Mouse (Mus musculus) limb, embryonic 15.5 days (tissue): Measurements from ENCODE around the gene Arl4d. TPM values are rescaled to one million over a fixed set of nuclear protein-coding genes. Genes with fewer than 3 reads are reported as not detected.

Source experiments
- ATAC-seq: fragments of 200-750 bp; cut with Nextera tagmentation; 2 replicates; pipeline ENCODE4 v1.8.0; 2017; ENCODE audit warnings: low read depth, moderate TSS enrichment; ENCODE audit not compliant: insufficient number of reproducible peaks, low FRiP score, low TSS enrichment
- H3K27ac ChIP-seq: fragments of 300-500 bp; sonication (generic); 2 replicates; pipeline ENCODE4 v1.5.1; 2015; ENCODE audit warnings: moderate library complexity, mild to moderate bottlenecking, inconsistent platforms
- H3K27me3 ChIP-seq: fragments of 300-500 bp; sonication (generic); 2 replicates; pipeline ENCODE4 v1.6.1; 2015; ENCODE audit warnings: inconsistent platforms
- H3K36me3 ChIP-seq: fragments of 300-500 bp; sonication (generic); 2 replicates; pipeline ENCODE4 v1.6.1; 2015; ENCODE audit warnings: inconsistent platforms
- H3K4me1 ChIP-seq: fragments of 300-500 bp; sonication (generic); 2 replicates; pipeline ENCODE4 v1.6.1; 2015; ENCODE audit warnings: inconsistent platforms
- H3K4me2 ChIP-seq: fragments of 300-500 bp; sonication (generic); 2 replicates; pipeline ENCODE4 v1.6.1; 2015; ENCODE audit warnings: mild to moderate bottlenecking, inconsistent platforms
- H3K4me3 ChIP-seq: fragments of 300-500 bp; sonication (generic); 2 replicates; pipeline ENCODE4 v1.5.1; 2015; ENCODE audit warnings: mild to moderate bottlenecking, inconsistent platforms
- H3K9ac ChIP-seq: fragments of 300-500 bp; sonication (generic); 2 replicates; pipeline ENCODE4 v1.6.1; 2015; ENCODE audit warnings: inconsistent platforms
- H3K9me3 ChIP-seq: fragments of 300-500 bp; sonication (generic); 2 replicates; pipeline ENCODE4 v1.6.1; 2016; ENCODE audit warnings: inconsistent platforms
- WGBS: fragments of 180-500 bp; shearing (Covaris S2); methylation state at CpG from one replicate; pipeline ENCODE4 v1.1.7; 2015; 5-methylcytosine and 5-hydroxymethylcytosine counted together
- polyA plus RNA-seq: library from polyadenylated mRNA; unstranded; fragments of >200 nt; fragmentation: Nextera tagmentation; extraction: Ambion mirVana; gene quantifications from 2 replicates; pipeline ENCODE4 v1.2.1, GENCODE M21; 2015

Gene Arl4d
- polyA plus RNA-seq, 1 experiment from 2014 or later, result 6.1 TPM

DNA sequence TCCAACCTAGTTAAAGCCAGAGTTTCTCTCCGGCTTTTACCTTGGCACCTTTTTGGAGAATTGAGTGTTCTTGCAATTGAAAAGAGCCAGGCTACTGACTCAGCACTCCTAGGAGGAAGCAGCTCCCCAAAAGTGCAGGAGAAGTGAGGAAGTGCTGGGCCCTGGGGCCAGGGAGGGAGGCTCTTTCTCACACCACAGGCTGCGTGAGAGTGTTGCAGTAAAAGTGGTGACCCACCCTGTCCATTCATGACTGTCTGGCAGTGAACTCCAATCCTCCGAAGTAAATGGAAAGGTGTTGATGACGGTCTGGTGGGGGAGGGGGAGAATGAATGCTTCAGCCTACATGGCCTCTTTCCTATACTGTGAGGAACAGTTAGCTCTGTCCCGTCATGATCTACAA lies 43.1 kb downstream of the Arl4d start:
- Histone ChIP-seq H3K36me3 (no peaks in the 10 kb centered on the region), H3K9me3 (no peaks in the 10 kb centered on the region), H3K27me3 (no peaks in the 10 kb centered on the region), H3K27ac (no peak overlapping the region), H3K4me1 (no peaks in the 10 kb centered on the region), H3K4me3 (no peak overlapping the region), H3K9ac (no peak overlapping the region), H3K4me2 (no peak overlapping the region)
- no peak for ATAC-seq
- 34% methylated on average over 5 of the region's 5 CpGs for WGBS

DNA sequence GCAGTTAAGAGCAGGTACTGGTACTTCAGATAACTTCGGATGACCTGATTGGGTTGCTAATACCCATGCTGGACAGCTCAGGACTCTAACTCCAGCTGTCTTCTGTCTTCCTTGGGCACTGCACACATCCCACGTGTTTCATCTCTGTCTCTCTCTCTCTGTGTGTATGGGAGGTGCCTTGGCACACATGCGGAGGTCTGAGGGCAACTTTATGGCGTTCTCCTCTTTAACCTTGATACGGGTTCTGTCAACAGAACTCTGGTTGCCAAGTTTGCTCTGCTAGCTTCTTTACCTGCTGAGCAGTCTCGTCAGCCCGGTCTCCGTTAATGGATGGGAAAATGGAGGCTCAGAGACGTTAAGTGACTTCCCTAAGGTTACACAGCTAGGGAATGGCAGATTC lies 47.5 kb downstream of the Arl4d start:
- no peak for ATAC-seq
- WGBS, result 82% methylated on average over 9 of the region's 9 CpGs

DNA sequence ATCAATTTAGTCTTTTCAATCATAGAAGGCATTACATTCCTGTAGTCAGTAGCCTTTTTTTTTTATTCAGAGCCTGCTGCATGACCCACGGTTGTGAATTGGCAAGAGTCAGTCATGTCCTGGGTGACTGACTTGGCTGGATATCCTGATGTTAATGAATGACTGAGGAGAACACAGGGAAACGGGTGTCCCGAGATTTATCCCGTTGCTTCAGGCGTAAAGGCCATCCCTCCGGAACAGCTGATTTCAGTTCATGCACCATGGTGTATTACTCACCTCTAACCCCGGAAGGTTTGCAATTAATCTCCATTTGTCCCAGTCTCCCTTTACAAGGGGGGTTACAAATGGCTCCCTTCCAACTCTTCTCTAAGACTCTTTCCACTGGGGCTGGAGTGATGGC lies 48.7 kb downstream of the Arl4d start:
- ATAC-seq, result no peak
- no peak overlapping the region for H3K4me3 ChIP-seq
- no peak overlapping the region for H3K9ac ChIP-seq
- H3K27me3 ChIP-seq, result no peaks in the 10 kb centered on the region
- 67% methylated on average over 7 of the region's 7 CpGs for WGBS
- H3K4me2 ChIP-seq, result no peak overlapping the region
- H3K9me3 ChIP-seq, result no peaks in the 10 kb centered on the region
- H3K4me1 ChIP-seq, result no peaks in the 10 kb centered on the region
- no peak overlapping the region for H3K27ac ChIP-seq
- no peaks in the 10 kb centered on the region for H3K36me3 ChIP-seq

More for the DNA sequence above, 47.5 kb downstream of the Arl4d start:
- Histone ChIP-seq H3K27me3 (no peaks in the 10 kb centered on the region), H3K27ac (no peak overlapping the region), H3K4me2 (no peak overlapping the region), H3K36me3 (no peaks in the 10 kb centered on the region), H3K4me1 (no peaks in the 10 kb centered on the region), H3K4me3 (no peak overlapping the region), H3K9me3 (no peaks in the 10 kb centered on the region), H3K9ac (no peak overlapping the region)

Other genes starting within 250 kb of the Arl4d start
- 52.6 and 57.2 TPM in 2 replicates for gene Aarsd1, start 247.9 kb upstream of the Arl4d start, polyA plus RNA-seq
- gene Gm27029, start 240.7 kb upstream of the Arl4d start, polyA plus RNA-seq, result 11.8 and 18.3 TPM in 2 replicates
- gene Rundc1, start 240.5 kb upstream of the Arl4d start, polyA plus RNA-seq, result 19.3 and 19.5 TPM in 2 replicates
- 15.5 and 36.1 TPM in 2 replicates for gene Ptges3l, start 240.2 kb upstream of the Arl4d start, polyA plus RNA-seq
- 262 and 315 TPM in 2 replicates for gene Rpl27, start 223.2 kb upstream of the Arl4d start, polyA plus RNA-seq
- 23.2 and 25.1 TPM in 2 replicates for gene Ifi35, start 217.1 kb upstream of the Arl4d start, polyA plus RNA-seq
- 10.3 and 11.9 TPM in 2 replicates for gene Rnd2, start 200.5 kb upstream of the Arl4d start, polyA plus RNA-seq
- 78.6 and 81.3 TPM in 2 replicates for gene Vat1, start 199.3 kb upstream of the Arl4d start, polyA plus RNA-seq
- 7.2 and 8.6 TPM in 2 replicates for gene Brca1, start 113.6 kb upstream of the Arl4d start, polyA plus RNA-seq
- 72.6 and 74.1 TPM in 2 replicates for gene Nbr1, start 113.4 kb upstream of the Arl4d start, polyA plus RNA-seq
- gene Tmem106a, start 83.3 kb upstream of the Arl4d start, polyA plus RNA-seq, result 7.0 and 7.7 TPM in 2 replicates
- not detected in 2 replicates for gene Gm11634, start 66.3 kb upstream of the Arl4d start, polyA plus RNA-seq
- gene Rdm1, start 38.3 kb upstream of the Arl4d start, polyA plus RNA-seq, result 44.1 and 47.8 TPM in 2 replicates
- gene Dhx8, start 67.4 kb downstream of the Arl4d start, polyA plus RNA-seq, result 27.2 and 34.7 TPM in 2 replicates
- gene Etv4, start 119.8 kb downstream of the Arl4d start, polyA plus RNA-seq, result 10.3 and 10.8 TPM in 2 replicates
- 15.8 and 18.6 TPM in 2 replicates for gene Meox1, start 228.8 kb downstream of the Arl4d start, polyA plus RNA-seq